Mouse (Mus musculus) monocyte, adult 5-6 weeks (primary cell): ENCODE data around the gene Pou2f3. TPM values are rescaled to one million over a fixed set of nuclear protein-coding genes. Genes with fewer than 3 reads are reported as not detected.

Source experiments
- ATAC-seq: fragments of 153-309, 156-312 bp; replicated peaks from 2 replicates; pipeline ENCODE4 v1.8.0; 2017; ENCODE audit warnings: mild to moderate bottlenecking; ENCODE audit not compliant: low TSS enrichment, insufficient number of reproducible peaks, severe bottlenecking, poor library complexity, low FRiP score
- total RNA-seq: library from RNA; stranded (forward); fragments of 200-1000, 200-491, 200-594 nt; gene quantifications from 3 replicates; pipeline ENCODE4 v1.2.3, GENCODE M21; 2017

Pou2f3 gene
- total RNA-seq, 1 experiment from 2014 or later = not detected

GRCm38 (mm10) chr9:43191561-43191960 is 18.6 kb downstream of the Pou2f3 start:
- no peak for ATAC-seq

- no peak for ATAC-seq
Measured at GRCm38 (mm10) chr9:43189021-43189356, 21.2 kb downstream of the Pou2f3 start.

- ATAC-seq = no peak
Measured at GRCm38 (mm10) chr9:43188309-43189020, 21.7 kb downstream of the Pou2f3 start.

GRCm38 (mm10) chr9:43179614-43180013 is 30.6 kb downstream of the Pou2f3 start:
- no peak for ATAC-seq

DNA sequence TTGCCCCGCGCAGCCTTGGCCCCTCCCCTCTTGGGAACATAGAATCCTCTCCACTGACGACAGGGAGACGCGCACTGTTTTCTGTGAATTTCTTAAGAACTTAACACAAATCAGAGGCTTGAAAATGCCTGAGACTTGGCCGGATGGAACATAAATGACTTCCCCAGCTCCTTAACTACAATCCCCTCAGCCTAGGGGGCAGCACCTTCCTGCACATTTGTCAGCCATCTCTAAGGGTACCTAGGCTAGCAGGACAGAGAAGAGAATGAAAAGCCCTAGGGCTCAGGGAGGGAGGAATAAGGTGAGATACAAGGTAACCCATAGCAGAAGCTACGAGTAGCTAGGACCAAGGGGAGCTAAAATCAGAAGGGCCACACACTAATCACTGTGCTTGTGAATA is 32.0 kb downstream of the Pou2f3 start:
- no peak for ATAC-seq

DNA sequence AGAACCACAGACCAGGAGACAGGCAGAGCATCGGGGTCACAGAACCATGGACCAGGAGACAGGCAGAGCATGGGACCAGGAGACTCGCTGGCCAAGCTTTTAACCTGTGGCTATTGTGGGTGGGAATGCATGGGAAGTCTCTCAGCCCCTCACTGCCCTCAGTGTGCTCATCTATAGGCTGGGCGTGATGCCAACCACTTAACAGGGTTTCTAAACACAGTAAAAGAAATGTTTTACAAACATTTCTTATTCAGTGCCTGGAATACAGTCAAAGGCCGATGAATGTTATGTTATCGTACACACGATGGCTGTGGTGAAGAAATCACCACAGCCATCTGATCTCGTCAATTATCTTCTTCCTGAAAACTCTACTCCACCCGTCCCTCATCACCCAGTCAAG is 43.1 kb downstream of the Pou2f3 start:
- ATAC-seq = no peak

DNA sequence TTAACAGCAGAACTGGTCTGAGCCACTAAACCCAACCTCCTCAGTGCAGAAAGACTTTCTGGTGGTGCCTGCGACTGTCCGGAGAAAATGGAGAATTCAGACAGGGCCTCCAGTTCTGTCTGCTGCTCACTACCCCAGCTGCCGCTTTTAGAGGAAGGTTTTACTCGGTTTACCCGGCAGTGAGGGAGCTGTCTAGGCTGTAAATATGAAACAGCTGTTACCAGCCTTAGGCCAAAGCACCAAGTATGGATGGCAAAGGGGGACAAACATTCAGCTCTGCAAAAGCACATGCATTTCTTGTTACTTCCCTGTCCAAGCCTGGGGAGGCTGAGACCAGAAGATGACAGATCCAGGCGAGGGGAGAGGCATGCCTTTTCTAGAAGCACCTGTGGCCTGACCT is 43.8 kb downstream of the Pou2f3 start:
- no peak for ATAC-seq

DNA sequence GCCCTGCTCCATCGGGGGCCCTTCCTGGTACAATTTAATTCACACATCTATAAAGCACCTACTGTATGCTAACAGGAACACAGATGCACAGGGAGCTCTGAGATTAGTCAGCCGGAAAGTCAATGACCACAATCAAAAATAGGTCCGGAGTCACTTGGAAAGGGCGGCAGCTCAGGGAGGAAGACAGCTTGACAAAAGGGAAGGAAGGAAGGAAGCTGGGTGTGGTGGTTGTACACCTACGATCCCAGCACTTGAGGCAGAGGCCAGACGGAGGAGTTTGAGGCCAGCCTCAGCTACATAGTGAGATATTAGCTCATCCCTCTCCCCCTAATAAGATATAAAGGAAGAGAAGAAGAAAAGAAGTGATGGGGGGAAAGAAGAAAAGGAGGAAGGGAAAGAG is 54.2 kb downstream of the Pou2f3 start:
- ATAC-seq = no peak

GRCm38 (mm10) chr9:43151779-43152178 is 58.4 kb downstream of the Pou2f3 start:
- no peak for ATAC-seq

DNA sequence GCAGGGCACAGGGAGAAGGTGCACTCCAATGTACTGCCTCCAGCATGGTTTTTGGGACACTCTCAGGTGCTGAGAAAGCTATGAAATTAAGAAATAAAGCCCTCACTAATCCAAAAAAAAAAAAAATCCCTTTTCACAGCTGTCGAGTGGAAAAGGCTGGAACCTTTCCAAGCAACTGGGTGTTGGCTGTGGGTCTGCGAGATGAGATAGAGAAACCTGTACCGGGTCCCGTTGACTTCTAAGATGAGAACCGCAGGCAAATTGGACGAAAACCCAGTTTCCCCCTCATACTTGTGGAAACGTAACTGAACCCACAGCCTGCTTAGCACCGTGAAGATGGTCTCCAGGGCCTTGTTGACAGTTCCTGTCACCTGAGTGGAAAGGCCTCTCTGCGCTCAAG is 59.2 kb downstream of the Pou2f3 start:
- no peak for ATAC-seq

DNA sequence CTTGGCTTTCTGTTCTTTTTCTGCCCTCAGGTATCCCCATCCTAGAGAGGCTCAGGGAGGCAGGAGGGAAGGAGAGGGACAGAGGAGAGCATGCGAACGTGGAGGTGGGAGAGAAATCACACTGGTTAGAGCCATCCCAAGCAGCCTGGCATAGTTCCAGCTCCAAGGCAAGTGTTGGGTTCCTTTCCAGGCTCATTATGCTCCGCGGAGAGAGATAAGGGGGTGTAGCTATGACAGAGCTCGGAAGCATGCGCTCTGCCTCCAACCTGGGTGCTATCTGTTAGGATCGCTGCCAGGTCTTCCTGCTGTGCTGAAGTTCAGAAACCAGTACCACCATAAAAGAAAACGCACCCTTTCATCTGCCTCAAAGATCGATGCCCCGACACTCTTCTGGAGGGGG is 60.1 kb downstream of the Pou2f3 start:
- no peak for ATAC-seq

DNA sequence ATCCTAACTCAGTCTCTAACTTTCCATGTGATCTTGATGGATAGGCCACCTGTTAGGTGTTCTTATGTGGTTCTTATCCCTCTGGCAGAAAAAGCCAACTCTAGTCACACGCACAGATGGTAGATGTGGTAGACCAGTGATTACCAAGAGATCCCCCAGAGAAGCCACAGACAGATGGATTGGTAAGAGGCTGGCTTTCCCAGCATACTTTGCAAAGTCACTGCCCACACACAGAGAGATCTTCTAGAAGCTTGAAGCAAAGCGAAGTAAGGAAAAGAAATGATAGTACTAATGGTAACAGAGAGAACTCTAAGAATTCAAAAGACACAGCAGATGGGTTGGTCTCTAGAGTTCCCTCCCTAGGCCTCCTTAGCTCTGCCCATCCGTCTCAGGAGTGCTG is 60.7 kb downstream of the Pou2f3 start:
- ATAC-seq = no peak

GRCm38 (mm10) chr9:43145196-43145595 is 65.0 kb downstream of the Pou2f3 start:
- no peak for ATAC-seq

- ATAC-seq = no peak
Measured at GRCm38 (mm10) chr9:43144206-43144810, 65.9 kb downstream of the Pou2f3 start.

GRCm38 (mm10) chr9:43141839-43142238 is 68.3 kb downstream of the Pou2f3 start:
- ATAC-seq = no peak

- ATAC-seq = no peak
Measured at GRCm38 (mm10) chr9:43133525-43133924, 76.6 kb downstream of the Pou2f3 start.

- no peak for ATAC-seq
Measured at GRCm38 (mm10) chr9:43132380-43132779, 77.8 kb downstream of the Pou2f3 start.

- no peak for ATAC-seq
Measured at GRCm38 (mm10) chr9:43131940-43132339, 78.2 kb downstream of the Pou2f3 start.

- ATAC-seq = no peak
Measured at GRCm38 (mm10) chr9:43130684-43131083, 79.5 kb downstream of the Pou2f3 start.

- ATAC-seq = no peak
Measured at GRCm38 (mm10) chr9:43127101-43127787, 82.9 kb downstream of the Pou2f3 start.
